Mouse (Mus musculus) heart, adult 2 months (tissue): ENCODE data around the gene Ccl6.
A peak's percentile ranks its signal among the peaks of the same experiment; 100 is the strongest.

Experiments
- CTCF ChIP-seq: fragments of 200-600 bp; IDR thresholded peaks from 2 replicates; pipeline ENCODE4 v1.8.1; 2022; ENCODE audit warnings: antibody characterized with exemption, mild to moderate bottlenecking, moderate library complexity
- EP300 ChIP-seq: fragments of 200-500 bp; IDR thresholded peaks from 2 replicates; pipeline ENCODE4 v1.6.1; 2011; ENCODE audit warnings: low read depth, low read length, control low read depth; ENCODE audit not compliant: insufficient read depth
- POLR2A ChIP-seq: fragments of 200-500 bp; IDR thresholded peaks from 2 replicates; pipeline ENCODE4 v1.6.1; 2011; ENCODE audit warnings: mild to moderate bottlenecking, low read depth, low read length, control low read depth; ENCODE audit not compliant: insufficient read depth

DNA sequence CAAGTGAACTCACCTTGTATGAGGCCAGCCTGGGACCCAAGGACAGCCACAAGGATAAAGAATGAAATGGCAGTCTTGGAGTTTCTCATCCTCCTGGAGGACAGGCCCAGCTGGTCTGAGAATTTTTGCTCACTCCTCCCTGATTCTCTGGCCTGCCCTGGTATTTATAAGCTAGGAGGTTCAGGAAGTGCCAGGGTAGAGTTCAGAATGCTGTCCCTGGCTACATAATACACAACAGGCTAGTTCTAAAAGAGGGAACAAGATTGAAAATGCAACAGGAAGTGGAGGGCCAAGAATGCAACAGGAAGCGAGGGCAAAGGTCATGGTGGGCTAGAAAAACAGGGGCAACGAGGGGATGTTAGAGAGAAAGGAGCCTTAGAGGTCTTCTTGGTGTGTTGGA lies at the start of gene Ccl6:
- TF ChIP-seq EP300: no peak
- TF ChIP-seq POLR2A: peak; percentile 49; the same call in 1 of the 2 replicates
- TF ChIP-seq CTCF: no peak
